Mouse (Mus musculus) kidney, adult 2 months (tissue): ENCODE measurements around the gene Atg4a.
A peak's percentile ranks its signal among the peaks of the same experiment; 100 is the strongest.

Experiments used
- CTCF ChIP-seq: fragments of 200-500 bp; conservative IDR thresholded peaks from 2 replicates; pipeline ENCODE4 v1.5.1; 2011; ENCODE audit warnings: low read depth, mild to moderate bottlenecking, control low read depth, low read length, moderate library complexity, mixed read lengths; ENCODE audit not compliant: insufficient read depth, insufficient read length
- POLR2A ChIP-seq: fragments of 200-500 bp; IDR thresholded peaks from one replicate; pipeline ENCODE4 v1.6.1; 2011; ENCODE audit warnings: low read depth, low read length, control low read depth

GRCm38 (mm10) chrX:141156696-141157095 is 200.0 kb downstream of the Atg4a start:
- TF ChIP-seq POLR2A = no peak
- TF ChIP-seq CTCF = peak; percentile 36; the same call in 1 of the 2 replicates
